Mouse (Mus musculus) c-Kit-positive CD71-negative TER-119-negative erythroid progenitor cells, embryonic 14.5 days (primary cell): ENCODE data around the gene Aspscr1.
"Not testable (repeated sequence)": the region's sequence is repeated elsewhere in the genome, so short reads cannot be mapped to it uniquely, and the experiment has no call there.

ENCODE experiments used
- DNase-seq: peaks from one replicate; pipeline ENCODE4 v3.0.0-alpha.2; 2013; ENCODE audit warnings: low read depth

Gene Aspscr1

DNA sequence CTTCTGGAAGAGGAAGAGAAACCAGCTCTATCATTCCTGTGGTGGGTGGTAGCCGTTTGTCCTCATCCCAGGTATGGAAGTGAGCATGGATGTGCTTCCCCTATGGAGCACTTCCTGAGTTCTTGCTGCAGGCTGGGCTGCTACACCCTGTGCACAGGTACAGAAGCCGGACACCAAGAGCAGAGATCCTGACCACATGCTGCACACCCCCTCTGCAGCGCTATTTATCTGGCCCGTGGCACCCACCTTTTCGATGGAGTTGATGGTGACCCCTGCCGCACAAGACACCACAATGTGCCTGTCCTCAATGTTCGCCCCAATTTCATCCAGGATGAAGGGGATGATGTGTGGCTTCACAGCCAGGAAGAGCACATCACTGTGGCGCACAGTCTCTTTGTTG, 30.9 kb upstream of the Aspscr1 start:
- no peak for DNase-seq

DNA sequence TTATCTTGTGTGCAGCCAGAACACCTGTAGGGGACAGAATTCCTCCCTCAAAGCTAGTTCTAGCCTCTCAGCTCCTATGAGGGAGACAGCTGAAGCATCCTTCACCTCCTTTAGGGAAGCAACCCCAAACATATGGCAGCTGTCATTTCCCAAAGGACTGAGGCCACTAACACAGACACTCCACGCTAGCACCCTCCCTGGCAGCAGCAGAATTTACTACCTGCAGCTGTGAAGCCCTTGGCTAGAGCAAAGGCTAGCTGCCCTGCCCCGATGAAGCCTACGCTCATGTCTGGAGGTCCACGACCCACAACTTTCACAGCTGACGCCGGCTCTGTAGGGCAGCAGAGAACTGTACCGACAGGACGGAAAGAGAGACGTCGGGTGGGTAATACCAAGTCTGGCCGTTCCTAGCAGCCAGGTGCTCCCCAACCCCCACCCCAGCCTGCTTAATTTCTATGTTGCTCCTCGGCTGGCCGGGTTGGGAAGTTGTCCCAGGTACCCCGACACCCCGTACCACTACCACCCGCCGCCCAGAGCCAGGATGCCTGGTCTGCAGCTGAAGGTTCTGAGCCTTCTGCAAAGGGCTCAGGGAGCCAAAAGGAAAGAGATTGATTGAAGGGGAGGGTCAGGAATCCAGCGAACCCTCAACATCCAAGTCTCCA, 29.7 kb upstream of the Aspscr1 start:
- DNase-seq: no peak

DNA sequence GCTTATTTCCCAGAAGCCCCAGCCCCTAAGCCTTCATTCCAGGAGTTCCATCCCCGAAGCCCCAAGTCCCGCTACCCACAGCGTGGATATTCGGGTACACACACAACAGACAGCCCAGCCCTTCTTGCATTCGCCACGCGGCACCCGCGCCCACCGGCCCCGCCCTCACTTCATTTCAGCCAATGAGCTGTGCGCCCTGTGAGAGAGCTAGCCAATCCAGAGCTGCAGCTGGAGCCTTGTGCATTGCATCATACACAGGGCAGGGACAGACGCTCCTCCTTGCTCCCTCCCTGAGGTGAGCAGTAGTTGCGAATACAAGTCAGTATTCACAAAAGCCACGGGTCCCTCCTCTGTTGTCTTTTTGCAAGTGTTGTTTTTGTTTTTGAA, 29.2 kb upstream of the Aspscr1 start, which contains the start of gene Pycr1:
TSS of gene Pycr1 (minus strand) at position 169 of the 387 bp plus-strand sequence.
- peak; percentile 86 for DNase-seq

DNA sequence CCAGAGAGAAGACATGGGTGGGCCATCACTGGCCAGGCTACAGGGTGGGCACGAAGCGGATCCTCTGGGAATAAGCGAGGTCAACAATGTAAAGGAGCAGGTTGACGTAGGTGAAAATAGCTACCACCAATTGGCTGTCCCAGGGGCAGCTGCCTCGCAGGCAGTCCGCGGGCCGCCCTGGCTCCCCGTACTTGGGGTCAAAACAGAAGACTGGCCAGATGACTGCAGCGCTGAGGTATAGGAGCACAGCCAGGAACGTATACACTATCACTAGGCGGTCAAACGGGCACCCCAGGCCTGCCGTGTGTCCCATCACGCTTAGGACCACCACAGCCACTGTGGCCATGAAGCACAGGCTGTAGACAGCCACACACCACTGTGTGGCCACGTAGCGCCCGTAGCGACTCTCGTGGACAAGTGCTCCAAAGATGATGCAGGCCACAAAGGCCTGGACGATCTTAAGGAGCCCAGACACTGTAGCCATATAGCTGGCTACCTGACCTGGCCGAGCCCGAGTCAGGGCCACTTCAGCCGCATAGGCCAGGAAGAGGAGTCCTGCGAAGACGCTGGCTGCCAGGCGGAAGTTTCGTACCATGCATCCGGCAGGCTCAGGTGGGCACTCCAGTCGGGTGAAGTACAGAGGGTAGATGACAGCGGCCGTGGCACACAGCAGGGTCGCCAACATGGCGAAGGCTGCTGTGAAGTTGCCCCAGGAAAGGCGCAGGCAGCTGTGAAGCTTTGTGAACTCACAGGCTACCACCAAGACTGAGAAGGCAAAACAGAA, 25.5 kb upstream of the Aspscr1 start:
- no peak for DNase-seq

DNA sequence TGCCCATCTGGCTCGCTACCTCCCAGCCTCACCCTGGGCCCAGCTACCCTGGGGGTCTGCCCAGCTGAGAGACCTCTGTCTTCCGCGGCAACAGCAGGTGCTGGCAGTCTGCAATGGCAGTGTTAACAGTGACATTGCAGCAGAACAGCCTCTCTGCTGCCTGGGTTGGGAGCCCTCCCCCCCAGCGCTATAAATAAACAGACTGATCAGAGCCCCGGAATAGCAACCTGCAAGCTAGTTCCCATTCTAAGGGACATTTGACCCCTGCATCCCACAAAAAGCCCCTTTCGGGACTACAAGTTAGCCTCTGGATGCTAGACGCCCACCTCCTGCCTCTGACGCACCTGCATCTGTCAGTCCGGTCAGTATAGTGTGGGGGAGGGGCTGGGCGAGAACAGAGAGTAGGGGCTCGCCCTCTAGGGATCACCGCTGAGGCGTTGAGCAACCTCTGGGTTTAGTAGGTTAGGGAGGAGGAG, 24.7 kb upstream of the Aspscr1 start, which contains the start of gene Myadml2:
TSS of gene Myadml2 (minus strand) at position 158 of the 476 bp plus-strand sequence.
- DNase-seq: no peak

DNA sequence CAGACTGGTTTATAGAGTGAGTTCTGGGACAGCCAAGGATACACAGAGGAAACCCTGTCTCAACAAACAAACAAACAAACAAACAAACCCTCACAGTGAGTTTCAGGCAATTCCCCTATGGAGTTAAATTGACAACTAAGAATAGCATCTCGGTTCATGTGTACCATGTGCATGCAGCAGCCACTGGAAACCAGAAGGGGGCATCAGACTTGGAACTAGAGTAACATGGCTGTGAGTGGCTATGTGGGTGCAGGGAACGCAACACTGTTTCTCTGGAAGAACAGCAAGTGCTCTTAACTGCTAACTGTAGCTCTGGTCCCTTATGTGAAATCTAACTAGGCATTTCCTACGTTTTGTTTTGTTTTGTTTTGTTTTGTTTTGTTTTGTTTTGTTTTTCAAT, 20.9 kb upstream of the Aspscr1 start:
- no peak for DNase-seq

DNA sequence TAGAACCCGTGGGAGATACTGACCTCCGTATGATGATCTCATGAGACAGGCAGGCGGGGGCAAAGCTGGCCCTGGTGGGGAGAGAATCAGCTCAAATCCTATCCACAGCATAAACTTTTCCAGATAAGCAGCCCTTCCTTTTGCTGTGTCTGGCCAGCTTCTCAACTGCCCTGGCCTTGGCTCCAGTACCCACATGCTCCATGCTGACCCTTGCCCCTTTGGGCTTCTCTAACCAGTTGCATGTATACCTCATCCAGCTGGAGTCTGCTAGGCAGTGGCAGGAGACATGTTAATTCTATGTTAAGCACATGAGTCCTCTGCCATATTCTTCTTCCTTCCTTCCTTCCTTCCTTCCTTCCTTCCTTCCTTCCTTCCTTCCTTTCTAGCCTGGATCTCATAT, 18.0 kb upstream of the Aspscr1 start:
- no peak for DNase-seq

DNA sequence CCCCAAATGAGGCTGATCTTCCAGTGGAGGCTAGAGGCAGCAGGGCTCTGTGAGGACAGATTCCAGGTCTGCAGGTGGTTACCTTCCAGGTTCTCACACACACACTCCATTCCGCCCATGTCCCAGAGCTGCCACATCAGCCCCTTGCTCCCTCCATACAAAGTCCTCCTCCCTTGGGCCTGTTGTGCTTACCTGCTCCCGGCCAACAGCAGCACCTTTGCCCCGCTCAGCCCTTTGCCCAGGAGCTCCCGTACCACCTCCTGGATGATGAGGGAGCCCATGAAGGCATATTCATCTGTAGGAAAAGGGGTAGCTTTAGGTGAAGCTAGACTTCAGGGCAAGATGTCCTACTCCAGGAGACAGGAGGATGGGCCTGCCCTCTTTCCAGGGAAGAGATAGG, 15.5 kb upstream of the Aspscr1 start:
- no peak for DNase-seq

DNA sequence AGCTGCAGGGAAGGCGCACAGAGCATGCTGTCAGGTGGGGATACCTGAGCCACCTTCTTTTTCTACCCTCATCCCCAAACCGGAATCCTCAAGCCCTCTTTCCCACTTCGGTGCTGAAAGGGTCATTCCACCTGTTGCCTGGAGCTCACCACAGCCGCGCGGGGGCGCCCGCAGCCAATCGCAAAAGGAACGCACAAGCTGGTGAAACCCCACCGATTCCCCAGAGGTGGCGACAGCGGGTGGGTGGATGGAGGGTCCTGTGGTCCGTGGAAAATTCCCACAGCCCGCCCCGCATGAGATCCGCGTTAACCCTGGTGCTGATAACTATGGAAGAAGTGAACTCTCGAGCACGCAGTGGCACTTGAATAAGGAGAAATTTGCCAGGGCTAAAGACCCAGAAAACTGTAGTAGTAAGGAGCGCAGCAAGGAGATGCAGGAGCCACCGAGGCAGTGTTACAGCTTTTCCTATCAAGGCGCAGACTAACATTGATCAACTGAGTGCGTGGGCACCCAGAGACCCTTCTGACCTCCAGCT, 13.8 kb upstream of the Aspscr1 start:
- peak; percentile 64 for DNase-seq

DNA sequence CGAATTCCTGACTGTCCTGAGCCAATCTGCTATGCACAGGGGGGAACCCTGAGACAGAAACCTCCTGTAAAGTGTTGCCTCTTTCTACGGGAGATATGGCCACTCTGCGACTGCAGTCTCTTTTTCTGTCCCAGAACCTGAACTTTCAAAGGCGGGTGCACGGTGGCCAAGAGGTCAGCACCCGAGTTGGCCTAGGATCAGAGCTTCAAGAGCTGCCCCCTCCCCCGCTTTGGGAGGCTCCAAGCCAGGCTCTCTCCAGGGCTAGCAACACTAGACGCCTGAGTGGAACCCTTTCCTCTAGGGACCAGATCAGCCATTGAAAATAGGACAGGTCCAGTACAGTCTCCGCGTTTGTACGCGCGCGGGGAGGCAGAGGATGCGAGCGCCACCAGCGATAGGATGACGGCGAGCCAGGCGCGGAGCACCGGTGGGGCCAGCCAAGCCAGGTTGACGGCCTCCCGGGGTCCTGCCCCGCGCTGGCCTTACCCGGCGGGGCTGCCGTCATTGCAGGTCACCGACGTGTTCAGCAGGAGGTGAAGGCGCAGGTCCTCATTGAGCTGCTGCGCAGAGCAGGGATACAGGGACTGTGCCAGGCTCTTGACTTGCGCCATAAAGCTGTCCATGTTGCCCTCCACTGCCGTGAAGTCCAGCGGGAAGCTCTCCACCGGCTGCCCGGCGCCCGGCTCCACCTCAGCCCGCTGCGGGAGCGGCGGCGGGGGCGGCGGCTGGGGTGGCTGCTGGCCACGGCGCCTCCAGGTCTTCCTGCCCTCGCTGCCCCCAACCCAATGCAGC, 13.1 kb upstream of the Aspscr1 start:
- no peak for DNase-seq

DNA sequence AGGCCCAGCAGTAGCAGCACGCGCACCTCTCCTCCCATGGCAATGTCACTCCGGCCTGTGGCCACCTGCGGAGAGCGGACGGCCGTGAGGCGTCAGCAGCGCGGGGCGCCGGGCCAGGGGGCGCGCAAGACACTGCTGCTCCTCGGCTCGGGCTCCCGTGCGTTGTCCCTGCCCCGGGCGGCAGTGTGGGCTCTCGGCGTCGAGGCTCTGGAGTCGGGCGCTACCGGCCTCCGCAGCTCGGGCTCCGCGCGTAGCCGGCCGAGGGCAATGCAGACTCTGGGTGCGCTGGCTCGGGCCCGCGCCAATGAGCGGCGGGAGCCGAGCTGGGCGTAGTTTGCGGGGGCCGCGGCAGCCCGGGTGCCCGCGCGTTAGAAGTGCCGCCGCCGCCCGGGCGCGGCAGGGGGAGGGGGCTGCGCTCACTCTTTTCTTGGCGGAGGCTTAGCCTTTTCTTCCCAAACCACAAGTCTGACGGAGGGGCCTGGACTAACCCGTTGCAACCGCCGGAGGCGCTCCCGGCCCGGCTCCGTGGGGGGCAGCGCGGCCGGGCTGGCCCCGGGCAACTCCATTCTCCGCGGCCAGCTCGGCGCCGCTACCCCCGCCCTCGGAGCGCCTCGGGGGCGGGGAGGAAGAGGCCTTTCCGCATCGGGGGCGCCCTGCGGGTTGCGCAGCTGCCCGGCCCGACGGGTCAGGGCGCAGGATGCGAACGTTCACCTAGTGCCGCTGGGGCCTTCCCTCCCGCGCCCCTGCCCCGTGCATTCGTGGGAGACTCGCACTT, 12.3 kb upstream of the Aspscr1 start:
- DNase-seq: no peak

DNA sequence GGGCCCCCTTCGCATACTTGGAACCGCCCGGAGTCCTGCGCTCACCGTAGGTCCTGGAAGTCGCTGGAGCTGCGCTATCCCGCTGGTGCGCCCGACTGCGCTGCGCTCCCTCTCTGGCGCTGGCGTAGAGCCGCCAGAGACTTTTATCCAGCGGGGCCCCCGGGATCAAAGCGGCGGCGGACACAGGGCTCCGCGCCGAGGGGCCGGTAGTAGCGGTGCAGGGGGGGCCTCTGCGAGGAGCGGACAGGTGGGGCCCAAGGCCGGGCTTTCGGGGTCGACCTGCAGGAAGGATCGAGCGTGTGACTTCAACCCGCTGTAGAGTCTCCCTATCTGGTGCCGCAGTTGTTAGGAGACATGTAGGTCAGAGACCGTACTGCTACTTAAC, 11.7 kb upstream of the Aspscr1 start, which contains the start of gene Notum:
TSS of gene Notum (minus strand) at position 100 of the 385 bp plus-strand sequence.
- no peak for DNase-seq

DNA sequence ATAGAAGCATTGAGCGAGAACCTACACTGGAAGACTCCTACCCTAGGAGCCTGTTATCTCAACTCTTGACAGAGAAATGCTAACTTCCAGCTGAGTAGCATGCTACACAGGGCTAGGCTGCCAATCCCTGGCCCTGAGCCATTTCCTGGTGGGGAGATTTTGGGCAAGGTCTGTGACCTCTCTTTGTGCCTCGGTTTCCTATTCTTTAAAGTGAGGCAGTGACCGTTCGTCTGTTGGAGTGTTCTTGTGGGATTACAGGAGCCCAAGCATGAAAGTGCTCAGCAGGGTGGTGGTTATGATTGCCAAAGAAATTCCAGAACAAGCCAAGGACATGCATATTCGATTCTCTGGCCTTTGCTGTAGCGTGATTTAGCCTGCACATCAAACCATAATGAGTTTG, 10.0 kb upstream of the Aspscr1 start:
- DNase-seq: no peak

DNA sequence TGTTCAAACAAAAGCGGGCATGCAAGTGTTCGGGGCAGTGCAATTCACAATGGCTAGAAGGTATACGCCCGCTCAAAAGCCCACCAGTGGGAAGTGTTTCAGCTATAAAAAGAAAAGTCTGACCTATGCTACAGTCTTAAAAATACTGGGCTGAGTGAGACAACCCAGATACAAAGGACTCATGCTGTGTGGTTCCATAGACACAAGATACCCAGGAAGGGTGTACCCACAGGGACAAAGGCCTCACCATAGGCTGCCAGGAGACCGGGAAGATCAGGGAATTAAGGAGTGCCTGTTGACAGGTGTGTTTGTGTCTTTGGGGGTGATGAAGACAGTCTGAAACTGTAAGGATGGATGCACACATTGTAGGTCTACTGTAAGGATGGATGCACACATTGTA, 9.1 kb upstream of the Aspscr1 start:
- no peak for DNase-seq

DNA sequence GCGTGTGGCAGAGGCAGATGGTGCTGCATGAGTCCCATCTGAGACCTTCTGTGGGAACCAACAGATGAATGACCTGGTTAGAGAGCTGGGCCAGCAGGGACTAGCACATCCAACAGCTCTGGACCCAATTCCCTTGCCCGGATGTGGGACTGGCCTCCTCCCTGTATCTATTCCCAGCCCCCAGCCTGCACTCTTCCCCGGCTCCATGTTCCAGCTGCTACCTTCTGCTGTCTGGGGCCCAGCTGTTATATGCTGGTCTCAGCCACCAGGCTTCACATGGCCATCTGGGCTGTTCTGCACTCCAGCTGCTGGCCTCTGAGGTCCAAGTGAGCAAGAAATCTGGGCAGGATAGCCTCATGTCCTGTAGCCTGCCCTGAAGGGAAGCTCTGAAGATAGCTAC, 7.4 kb upstream of the Aspscr1 start:
- DNase-seq: no peak

DNA sequence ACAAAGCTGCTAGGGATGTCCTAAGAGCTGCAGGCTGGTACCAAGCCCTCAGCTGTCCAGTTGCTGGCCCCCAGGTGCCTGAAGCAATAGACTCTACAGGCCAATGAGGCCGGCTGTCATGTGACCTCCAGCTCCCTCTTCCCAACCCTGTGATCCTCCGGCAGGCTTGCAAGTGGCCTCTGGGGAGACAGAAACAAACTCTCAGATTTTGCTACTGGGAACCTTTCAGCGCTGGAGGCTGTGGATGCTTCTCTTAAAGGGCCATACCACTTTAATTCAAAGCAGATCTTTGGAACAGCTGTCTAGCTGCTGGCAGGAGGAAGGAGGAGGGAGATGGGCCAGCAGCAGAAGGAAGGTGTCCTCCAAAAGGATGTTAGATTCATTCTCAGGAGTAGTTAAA, 6.2 kb upstream of the Aspscr1 start:
- DNase-seq: no peak

DNA sequence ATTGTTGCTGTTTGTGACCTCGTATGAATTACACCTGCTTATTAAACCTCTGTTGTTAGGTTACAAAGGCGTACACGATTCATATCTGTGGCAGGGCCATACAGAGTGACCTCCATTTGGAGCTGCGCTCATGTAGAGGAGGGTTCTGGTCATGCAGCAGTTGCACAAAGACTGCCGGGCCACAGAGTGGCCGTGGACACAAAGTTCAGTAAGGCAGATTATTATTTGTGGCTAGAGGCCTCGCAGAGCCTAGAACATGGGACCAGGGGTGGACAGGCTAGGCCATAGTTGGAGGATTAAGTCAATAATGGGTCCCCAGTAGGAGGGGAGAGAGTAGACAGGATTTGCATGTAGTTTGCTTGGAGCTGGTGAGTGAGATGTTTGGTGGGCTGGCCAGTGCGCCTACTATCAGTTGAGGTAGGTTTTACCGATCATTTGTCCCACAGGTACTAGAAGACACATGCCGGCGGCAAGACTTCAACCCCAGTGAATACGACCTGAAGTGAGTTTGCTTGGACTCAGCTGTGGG, 885 bp downstream of the Aspscr1 start:
- DNase-seq: no peak

DNA sequence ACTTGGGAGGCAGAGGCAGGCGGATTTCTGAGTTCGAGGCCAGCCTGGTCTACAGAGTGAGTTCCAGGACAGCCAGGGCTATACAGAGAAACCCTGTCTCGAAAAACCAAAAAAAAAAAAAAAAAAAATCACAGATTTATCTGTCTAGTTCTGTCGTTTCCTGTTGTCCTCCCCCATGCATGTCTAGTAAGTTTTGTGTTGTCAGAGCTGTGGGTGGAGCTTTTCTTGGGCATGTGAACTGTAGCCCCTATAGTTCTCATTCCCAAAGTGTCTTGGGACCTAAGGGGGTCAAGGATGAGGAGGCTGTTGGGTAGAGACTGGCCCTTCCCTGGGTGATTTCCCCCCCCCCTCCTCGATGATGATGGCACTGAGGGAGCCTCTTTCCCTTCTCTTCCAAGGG, 3.1 kb downstream of the Aspscr1 start:
- DNase-seq: not testable (repeated sequence)

DNA sequence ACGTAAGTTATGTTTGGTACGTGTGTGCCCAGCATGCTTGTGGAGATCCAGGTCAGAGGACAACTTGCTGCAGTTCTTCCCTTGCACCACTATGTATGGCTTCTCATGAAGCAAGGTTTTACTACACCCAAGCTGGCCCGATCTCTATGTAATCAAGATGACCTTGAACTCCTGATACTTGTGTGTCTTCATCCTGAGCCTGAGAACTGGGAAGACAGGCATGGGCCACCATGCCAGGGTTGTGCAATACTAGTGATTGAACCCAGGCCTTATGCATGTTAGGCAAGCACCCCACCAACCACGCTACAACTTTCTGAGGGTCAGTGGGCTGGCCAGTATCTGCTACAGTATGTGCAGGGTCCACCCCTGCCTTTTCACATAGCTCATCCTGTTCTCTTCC, 4.2 kb downstream of the Aspscr1 start:
- no peak for DNase-seq

DNA sequence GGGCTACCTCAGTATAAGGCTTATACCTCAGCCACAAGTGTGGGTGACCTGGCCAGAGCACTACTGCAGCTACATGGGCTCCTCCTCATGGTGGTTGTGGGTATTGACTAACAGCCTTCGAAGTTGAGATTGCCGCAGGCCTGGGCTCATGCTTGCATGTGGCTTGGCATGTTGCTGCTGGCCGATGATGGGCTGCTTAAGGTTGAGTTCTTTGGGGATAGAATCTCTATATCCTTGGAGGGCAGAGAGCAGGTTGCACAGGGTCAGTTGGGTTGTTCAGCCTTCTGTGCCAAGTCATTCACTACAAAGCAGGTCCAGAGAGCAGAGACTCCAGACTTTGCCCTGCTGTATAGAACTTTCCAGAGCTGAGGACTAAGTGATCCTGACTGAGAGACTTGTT, 7.1 kb downstream of the Aspscr1 start:
- DNase-seq: no peak

DNA sequence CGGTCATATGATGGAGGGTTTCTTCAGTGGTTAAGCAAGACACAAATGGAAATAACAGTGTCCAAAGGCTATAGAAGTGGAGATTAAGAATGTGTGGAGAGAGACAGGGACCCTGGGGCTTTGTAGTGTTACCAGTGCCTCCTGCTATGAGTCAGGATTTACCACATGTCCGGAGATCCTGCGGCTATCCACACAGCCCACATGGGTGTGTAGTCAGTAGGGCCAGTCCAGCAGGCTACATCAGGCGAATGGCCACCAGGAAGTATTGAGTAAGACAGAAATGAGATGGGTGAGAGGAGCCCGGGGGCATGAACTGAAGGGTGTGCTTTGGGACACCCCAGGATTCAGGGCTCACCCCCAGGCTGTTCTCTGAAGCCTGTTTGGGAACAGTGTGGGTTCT, 9.9 kb downstream of the Aspscr1 start:
- DNase-seq: no peak
